Mouse (Mus musculus) frontal cortex, postnatal 14 days (tissue): ENCODE data around the gene 1700013G24Rik.

Experiments
- DNase-seq, 2 experiments: peaks; one replicate each; pipeline ENCODE4 v3.0.0; 2022; ENCODE audit warnings: low spot score in 2 of 2

1700013G24Rik gene

DNA sequence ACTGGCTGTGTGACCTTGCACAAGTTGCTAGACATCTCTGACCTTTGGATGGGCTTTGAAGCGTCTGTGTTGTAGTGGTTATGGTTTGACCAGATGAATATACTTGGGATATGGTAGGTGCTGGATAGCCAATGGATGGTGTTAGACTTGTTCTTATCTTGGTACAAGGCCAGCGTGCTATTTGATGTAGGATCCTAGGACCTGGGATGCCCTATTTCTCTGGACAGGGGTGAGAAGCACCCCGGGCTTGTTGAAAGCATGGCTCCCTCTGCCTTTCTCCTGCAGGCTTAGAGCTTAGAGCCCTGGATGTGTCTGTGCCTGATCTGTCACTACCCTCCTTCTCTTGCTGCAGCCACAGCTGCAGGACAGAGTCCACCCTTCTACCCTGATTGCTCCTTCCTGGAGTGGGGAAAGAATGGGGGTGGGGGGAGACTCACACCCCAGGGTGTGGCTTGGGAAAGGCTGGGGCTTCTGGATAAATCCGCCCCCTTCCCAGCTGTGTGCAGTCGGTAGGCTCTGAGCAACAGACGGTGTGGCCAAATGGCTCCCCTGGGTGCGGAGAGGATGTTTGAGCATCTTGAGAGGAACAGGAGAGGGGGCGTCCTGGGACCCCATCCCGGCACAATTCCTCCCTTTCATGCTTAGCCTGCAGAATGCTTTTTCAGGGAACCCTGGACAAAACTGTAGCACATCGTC, 23.1 kb downstream of the 1700013G24Rik start:
- DNase-seq: peak in 1 of 2 experiments; percentile 17

- DNase-seq: no peak
These were observed 23.7 kb downstream of the 1700013G24Rik start for GRCm38 (mm10) chr4:137476761-137477237.

DNA sequence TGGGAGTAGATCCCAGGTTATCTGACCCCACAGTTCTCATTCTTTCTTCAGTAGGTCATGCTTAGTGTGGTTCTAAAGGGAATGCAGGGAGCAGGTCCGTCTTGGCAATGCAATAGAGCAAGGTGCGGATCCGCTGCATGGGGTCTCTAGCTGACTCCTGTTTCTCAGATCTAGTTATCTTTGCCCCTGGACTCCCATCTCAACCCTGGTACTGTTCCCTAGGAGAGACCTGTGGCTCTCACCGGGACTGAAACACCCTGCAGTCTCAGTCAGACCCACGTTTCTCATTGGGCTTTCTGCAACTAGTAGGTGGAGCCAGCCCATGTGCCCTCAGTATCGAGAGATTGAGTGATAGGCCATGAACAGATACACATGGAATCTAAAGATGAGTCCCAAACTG, 24.5 kb downstream of the 1700013G24Rik start:
- no peak for DNase-seq

- no peak for DNase-seq
These were observed 25.2 kb downstream of the 1700013G24Rik start for GRCm38 (mm10) chr4:137478306-137478705.

- DNase-seq: no peak
These were observed 26.7 kb downstream of the 1700013G24Rik start for GRCm38 (mm10) chr4:137479757-137480156.

DNA sequence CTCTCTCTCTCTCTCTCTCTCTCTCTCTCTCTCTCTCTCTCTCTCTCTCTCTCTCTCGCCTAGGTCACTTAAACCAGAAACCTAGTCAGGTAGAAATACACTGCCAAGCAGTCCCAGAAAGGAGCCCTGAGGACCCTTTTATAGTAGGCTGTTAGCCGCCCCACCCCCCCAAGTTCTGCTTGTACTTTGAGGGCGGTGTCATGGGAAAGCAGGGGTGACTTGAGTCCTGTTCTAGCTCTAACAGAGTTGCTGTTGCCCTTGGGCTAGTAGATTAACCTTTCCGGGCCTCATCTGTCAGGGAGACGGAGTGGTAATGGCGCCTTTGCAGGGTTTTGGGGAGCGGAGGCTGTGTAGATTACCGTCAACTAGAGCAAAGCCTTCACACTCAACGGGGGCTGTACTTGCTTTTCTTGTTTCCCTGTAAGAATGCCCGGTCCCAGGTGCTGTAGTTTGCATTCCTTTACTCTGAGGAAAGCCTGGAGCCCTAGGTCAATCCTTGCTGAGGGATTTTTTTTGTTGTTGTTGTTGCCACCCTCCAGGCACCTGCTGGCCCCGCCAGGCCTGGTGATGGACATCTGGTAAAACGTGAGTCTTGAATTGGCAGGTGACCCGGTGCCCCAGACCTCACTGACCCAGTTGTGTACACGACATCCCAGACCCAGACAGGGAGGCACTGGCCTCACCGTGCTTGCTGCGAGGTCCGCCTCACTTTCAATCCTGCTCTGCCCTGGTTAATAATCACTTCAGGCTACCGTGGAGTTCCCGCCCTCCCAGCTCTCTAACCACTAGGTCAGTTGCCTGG, 27.3 kb downstream of the 1700013G24Rik start:
- DNase-seq: no peak

DNA sequence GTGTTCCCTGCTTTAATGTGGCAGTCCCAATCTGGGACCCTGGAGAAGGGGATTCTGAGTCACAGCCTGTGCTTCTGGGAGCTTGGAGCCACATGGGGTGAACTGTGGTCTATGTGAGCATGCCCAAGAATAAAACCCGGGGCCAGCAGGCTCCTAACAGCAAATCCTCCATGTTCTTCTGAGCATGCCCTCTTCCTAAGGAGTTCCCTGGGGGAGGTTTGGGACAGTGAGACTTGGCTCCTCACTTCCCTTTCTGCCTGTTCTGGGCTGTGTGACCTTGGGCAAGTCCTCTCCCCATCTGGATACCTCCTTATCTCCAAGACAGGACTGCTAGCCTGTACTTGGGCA, 27.9 kb downstream of the 1700013G24Rik start:
- DNase-seq: no peak

- no peak for DNase-seq
These were observed 28.4 kb downstream of the 1700013G24Rik start for GRCm38 (mm10) chr4:137481381-137482030.

DNA sequence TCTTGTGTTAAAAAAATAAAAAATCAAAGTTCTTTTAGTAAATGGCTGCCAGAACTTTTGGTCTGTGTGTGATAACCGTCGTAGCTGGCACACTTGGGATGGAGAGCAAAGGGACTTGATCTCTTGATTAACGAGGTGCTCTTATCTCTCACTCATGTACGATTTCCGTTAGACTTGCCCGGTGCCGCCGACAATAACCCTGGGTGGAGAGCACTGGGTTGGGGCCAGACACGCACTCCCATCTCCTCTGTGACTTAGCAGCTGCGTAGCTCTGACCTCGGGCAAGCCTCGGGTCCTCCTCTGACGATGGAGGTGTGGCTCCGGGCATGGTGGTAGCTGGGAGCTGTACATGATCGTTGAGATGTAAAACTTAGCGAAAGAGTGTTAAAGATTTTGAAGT, 30.8 kb downstream of the 1700013G24Rik start:
- no peak for DNase-seq

GRCm38 (mm10) chr4:137484586-137484985, 31.5 kb downstream of the 1700013G24Rik start:
- DNase-seq: no peak

- no peak for DNase-seq
These were observed 32.3 kb downstream of the 1700013G24Rik start for GRCm38 (mm10) chr4:137485258-137485960.

DNA sequence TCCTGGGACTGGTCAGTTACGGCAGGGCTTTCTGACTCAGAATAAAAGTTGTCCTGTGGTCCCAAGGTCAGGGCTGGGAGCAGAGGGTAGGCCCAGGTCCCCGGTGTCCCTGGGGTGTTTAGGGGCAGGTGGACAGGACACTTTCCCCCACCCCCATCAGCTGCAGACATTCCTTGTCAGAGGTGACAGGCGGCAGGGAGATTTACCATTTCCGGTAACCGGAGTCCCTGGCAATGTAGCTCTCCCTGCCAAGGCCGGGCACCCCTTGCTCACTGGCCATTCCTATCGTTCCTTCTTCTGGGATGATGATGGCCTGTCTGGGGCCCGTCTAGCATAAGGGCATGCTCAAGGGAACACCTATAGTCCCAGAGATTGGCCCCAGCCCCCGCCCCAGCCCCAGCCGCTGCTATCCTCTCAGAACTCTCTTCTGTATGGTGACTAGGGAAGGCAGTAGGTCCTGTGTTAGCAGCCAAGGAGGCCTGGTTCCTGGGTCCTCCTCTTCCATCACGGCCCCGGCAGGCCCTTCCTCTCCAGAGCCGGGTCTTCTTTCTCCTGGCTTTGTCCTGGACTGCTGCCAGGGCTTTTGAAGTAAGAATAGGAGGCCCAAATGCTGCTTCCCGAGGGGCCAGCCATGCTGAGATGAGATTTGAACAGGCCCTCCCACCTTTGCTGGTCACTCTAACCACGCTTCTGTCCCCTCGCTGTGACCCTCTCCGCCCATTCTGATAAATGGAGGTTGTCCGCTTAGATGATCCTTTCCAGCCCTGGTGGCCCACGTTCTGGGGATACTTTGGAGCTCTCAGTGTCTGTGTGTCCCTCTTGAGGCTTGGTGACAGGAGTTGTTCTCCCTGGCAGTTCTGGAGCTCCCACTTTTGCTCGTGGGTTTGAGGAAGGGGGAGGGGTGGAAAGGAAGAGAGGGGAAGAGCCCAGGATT, 33.3 kb downstream of the 1700013G24Rik start:
- no peak for DNase-seq

GRCm38 (mm10) chr4:137487286-137488000, 34.4 kb downstream of the 1700013G24Rik start:
- no peak for DNase-seq

DNA sequence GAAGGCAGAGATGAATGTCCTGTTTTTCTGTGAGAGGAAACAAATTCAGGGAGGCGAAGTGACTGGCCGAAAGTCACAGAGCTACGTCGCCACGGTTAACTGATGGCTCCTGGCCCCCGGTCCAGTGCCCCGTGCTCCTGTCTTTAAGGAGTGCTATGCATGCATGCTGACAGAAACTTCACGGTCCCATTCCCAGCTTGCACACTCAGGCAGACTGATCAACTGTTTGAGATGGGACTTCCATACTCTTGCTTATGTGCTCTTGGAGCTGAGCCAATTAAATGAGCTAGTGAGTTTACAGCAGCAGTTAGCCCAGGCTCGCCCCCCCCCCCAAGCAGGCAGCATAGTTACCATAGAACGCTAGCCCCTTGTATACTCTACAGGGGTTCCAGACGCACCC, 35.0 kb downstream of the 1700013G24Rik start:
- no peak for DNase-seq

- DNase-seq: no peak
These were observed 35.7 kb downstream of the 1700013G24Rik start for GRCm38 (mm10) chr4:137488571-137489303.

GRCm38 (mm10) chr4:137489996-137490395, 36.9 kb downstream of the 1700013G24Rik start:
- no peak for DNase-seq

DNA sequence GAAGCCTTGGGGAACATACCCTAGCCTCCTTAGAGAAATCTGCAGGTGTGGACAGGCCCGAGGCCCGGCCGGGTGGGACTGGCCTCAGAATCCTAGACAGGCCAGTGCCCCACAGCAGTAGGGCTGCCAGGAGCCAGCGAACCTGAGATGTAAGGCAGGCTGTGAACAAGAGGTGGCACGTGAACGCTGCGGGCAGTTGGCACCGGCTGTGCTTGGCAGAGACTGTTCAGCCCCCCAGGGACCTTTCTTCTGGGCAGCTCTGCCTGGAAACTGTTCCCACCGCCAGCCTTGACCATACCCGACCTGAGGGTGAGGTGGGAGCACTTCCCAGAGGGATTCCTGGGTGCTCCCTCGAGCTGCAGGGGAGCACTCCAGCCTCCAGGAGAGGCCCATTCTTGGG, 39.5 kb downstream of the 1700013G24Rik start:
- no peak for DNase-seq

DNA sequence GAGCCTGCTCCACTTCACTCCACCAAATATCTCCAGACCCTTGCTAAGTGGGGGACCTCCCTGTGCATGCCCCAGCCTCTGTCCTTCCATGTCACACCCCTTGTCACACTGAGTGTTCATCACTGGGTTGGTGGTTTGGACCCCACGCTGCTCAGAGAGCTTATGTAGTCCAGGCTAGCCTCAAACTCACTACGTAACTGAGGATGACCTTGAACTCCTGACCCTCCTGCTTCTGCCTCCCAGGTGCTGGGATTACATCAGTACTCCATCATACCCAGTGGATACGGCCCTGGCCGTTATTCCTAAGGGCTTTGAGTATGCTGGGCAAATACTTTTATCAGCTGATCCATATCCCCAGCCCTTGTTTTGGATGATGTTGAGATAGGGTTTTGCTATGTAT, 40.1 kb downstream of the 1700013G24Rik start:
- DNase-seq: no peak

DNA sequence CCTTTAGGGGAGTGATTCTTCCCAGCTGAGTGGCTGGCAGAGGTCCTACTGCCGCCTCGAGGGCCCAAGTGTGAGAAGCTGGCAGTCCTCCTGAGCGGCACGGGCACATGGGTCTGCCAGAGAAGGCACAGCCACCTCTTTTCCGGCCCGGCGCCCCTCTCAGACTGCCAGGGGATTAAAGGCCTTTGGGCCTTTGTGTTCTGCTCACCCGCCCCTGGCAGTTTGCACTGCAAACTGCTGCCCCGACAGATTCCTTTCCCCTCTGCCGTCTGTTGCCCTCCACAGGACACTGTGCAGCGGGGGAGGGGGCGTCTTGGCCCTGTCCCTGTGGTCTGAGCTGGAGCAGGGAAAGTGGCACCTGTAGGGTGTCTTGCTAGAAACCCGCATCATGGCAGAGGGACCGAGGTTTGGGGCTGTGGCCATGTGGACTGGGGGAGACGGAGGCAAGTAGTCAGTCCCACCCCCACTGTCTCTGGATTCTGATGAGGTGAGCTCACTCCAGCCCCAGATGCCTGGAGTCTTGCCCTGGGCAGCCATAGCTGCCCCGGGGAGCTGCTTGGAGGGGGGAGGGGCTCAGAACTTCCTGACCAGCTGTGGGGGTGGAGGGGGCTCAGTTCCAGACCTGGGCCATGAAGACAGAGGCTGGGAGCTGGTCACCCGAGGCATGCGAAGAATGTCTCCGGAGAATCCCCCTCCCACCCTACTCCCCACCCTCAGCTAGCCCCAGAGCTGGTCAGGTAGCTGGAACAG, 41.8 kb downstream of the 1700013G24Rik start:
- DNase-seq: no peak
